Mouse (Mus musculus) embryonic fibroblast, embryonic 13.5 days (primary cell): Measurements from ENCODE around the gene Dnajc17.

Experiments used
- CTCF ChIP-seq: IDR thresholded peaks from 2 replicates; pipeline ENCODE4 v1.5.1; 2011; ENCODE audit warnings: mild to moderate bottlenecking, control low read depth, low read length, moderate library complexity, borderline replicate concordance; ENCODE audit not compliant: insufficient read depth
- POLR2A ChIP-seq: IDR thresholded peaks from 2 replicates; pipeline ENCODE4 v1.6.1; 2011; ENCODE audit warnings: low read depth, mild to moderate bottlenecking, control low read depth, low read length, moderate library complexity

GRCm38 (mm10) chr2:119242548-119242947, 34.0 kb upstream of the Dnajc17 start:
- TF ChIP-seq POLR2A (no peak), CTCF (no peak)
